22 mouse cellular contexts compared by ENCODE assay signal in the genomic region with DNA sequence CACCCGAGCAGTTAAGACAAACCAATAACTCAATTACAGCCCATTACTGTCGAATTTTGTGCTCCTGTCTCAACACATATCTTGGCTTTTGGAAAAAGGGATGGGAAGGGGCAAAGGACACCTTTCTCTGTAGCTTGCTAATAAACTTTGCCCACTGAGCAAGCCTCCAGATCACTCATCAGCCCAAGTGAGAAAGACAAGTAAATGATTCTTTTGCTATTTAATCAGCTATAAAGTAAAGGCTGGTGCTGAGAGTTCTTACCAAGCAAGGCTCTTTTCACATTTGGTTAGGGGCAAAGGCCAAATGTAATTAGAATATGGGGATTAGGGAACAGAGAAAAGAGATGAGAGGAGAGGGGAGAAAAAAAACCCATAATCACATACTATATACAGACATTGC.
DNase-seq lines count a peak whose midpoint lies in the region; ATAC-seq and TF ChIP-seq lines count a peak whose summit lies in the region.
"Had no signal": no experiment of that assay in that cellular context is flagged by ENCODE, and none has a peak within 500 bp of the region (broad histone marks: within the 10 kb centered on the region; RNA-seq: fewer than 3 reads in every experiment).

No protein-coding gene starts in this region.

- no peak overlapping the region for H3K4me2 ChIP-seq in kidney, embryonic 14.5 days (replicated peaks; ENCODE audit: low read depth, low read length)
- H3K4me2 ChIP-seq: embryonic facial prominence, embryonic 12.5 days; forebrain, embryonic 13.5 days; forebrain, embryonic 15.5 days had no signal

- no peaks in the 10 kb centered on the region for H3K36me3 ChIP-seq in kidney, adult 2 months (ENCODE audit: control insufficient read depth, insufficient read depth, low read length)
- no peaks in the 10 kb centered on the region for H3K36me3 ChIP-seq in kidney, embryonic 14.5 days (ENCODE audit: control insufficient read depth, insufficient read depth, low read length)
- H3K36me3 ChIP-seq: embryonic facial prominence, embryonic 10.5 days; embryonic facial prominence, embryonic 12.5 days; forebrain, embryonic 15.5 days had no signal

- no peaks in the 10 kb centered on the region for H3K27me3 ChIP-seq in kidney, adult 2 months (replicated peaks; ENCODE audit: control insufficient read depth, insufficient read depth, low read length)
- no peaks in the 10 kb centered on the region for H3K27me3 ChIP-seq in kidney, embryonic 14.5 days (ENCODE audit: control insufficient read depth, insufficient read depth, low read length)
- H3K27me3 ChIP-seq: embryonic facial prominence, embryonic 12.5 days; forebrain, embryonic 13.5 days; forebrain, embryonic 15.5 days; Patski had no signal

- no peak for TF ChIP-seq CTCF in kidney, adult 2 months (conservative IDR thresholded peaks at IDR 0.05; ENCODE audit: insufficient read depth, insufficient read length, low read depth, low read length)

- no peak overlapping the region for H3K9ac ChIP-seq in kidney, embryonic 14.5 days (ENCODE audit: low read depth, low read length)
- H3K9ac ChIP-seq: embryonic facial prominence, embryonic 12.5 days; forebrain, embryonic 13.5 days; forebrain, embryonic 15.5 days had no signal

- peak; percentile 76 for DNase-seq in kidney, adult 2 months
- DNase-seq in kidney, adult 9 months = peak; percentile 84
- DNase-seq in kidney, adult 18-20 months = no peak
- peak; percentile 10 for DNase-seq in kidney, postnatal 14 days
- peak; percentile 2 to 36 for DNase-seq in kidney, postnatal 25 days
- DNase-seq in Muller cell, postnatal 12 days (ENCODE audit: inconsistent ontology term) = no peak
- no peak for DNase-seq in thymus, postnatal 14 days
- DNase-seq: adrenal gland, adult 8-10 months; adrenal gland, postnatal 14 days; adrenal gland, postnatal 36 days; cerebellum, adult 11-12 months; cerebellum, adult 2 months; cerebellum, adult 9-10 months; cerebellum, postnatal 10 days; cerebellum, postnatal 25 days had no signal

- H3K4me1 ChIP-seq in kidney, adult 2 months (ENCODE audit: control insufficient read depth, insufficient read depth, low read length) = no peaks in the 10 kb centered on the region
- H3K4me1 ChIP-seq in kidney, embryonic 14.5 days (ENCODE audit: control insufficient read depth, insufficient read depth, low read length) = no peaks in the 10 kb centered on the region
- H3K4me1 ChIP-seq: embryonic facial prominence, embryonic 10.5 days; embryonic facial prominence, embryonic 12.5 days; forebrain, embryonic 13.5 days; forebrain, embryonic 15.5 days had no signal

- no peak overlapping the region for H3K27ac ChIP-seq in kidney, adult 2 months (ENCODE audit: insufficient read depth, low read depth, low read length)
- no peak overlapping the region for H3K27ac ChIP-seq in kidney, embryonic 14.5 days (ENCODE audit: low read depth, low read length)
- H3K27ac ChIP-seq: embryonic facial prominence, embryonic 10.5 days; embryonic facial prominence, embryonic 12.5 days; forebrain, embryonic 13.5 days; forebrain, embryonic 15.5 days had no signal

- WGBS in kidney, adult 2 months = 8% methylated on average over 2 of the region's 2 CpGs
- WGBS in kidney, embryonic 14.5 days = 35% methylated on average over 2 of the region's 2 CpGs

- H3K9me3 ChIP-seq in kidney, embryonic 14.5 days (ENCODE audit: control insufficient read depth, low read length) = no peaks in the 10 kb centered on the region
- H3K9me3 ChIP-seq: embryonic facial prominence, embryonic 10.5 days; embryonic facial prominence, embryonic 12.5 days; forebrain, embryonic 13.5 days; forebrain, embryonic 15.5 days had no signal

- no peak overlapping the region for H3K4me3 ChIP-seq in kidney, adult 2 months (ENCODE audit: insufficient read depth, low read depth, low read length)
- H3K4me3 ChIP-seq in kidney, embryonic 14.5 days (ENCODE audit: low read length) = no peak overlapping the region
- H3K4me3 ChIP-seq: embryonic facial prominence, embryonic 10.5 days; embryonic facial prominence, embryonic 12.5 days; forebrain, embryonic 13.5 days; forebrain, embryonic 15.5 days had no signal

- ATAC-seq in kidney, embryonic 14.5 days (ENCODE audit: low FRiP score, low TSS enrichment) = no peak
- ATAC-seq: activated CD4-positive, CD25-positive, alpha-beta regulatory T cell, adult 4 months; forebrain, embryonic 13.5 days; forebrain, embryonic 15.5 days; Patski had no signal

- TF ChIP-seq POLR2A in kidney, adult 2 months (IDR thresholded peaks at IDR 0.05; ENCODE audit: low read depth, low read length) = no peak

Comparison
In these comparisons a context has a peak if more than half of its experiments do, and no peak if none do; other contexts are left out.
1. DNase-seq: peak in kidney, adult 2 months (single experiment), kidney, adult 9 months (single experiment), kidney, postnatal 14 days (single experiment) and kidney, postnatal 25 days (2 of 2); none in kidney, adult 18-20 months (single experiment), Muller cell, postnatal 12 days (single experiment) and thymus, postnatal 14 days (single experiment).